Comparison of ENCODE assay signal across 24 mouse cellular contexts in the genomic region with DNA sequence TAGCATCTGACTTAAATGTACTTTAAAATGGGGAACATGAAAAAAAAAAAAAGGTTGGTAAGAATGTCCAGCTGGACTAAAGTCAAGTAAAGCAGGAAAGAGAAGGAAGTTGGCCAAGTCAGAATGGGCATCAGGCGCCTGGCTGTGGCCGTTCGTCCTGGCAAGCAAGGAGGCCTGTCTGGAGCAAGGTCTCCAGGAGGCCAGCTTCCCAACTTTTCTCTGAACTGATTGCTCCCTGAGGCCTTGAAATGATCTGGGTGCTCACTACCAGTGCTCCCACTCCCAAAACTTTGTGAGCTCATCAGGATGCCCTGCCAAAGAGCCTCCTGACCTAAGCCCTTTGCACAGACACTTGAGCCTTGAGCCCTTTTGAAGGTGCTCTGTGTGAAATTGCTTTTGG.
DNase-seq lines count a peak whose midpoint lies in the region; ATAC-seq lines count a peak whose summit lies in the region.
"Had no signal": no experiment of that assay in that cellular context is flagged by ENCODE, and none has a peak within 500 bp of the region (broad histone marks: within the 10 kb centered on the region; RNA-seq: fewer than 3 reads in every experiment).

No protein-coding gene starts in this region.

- no peaks in the 10 kb centered on the region for H3K27me3 ChIP-seq in heart, embryonic 15.5 days
- H3K27me3 ChIP-seq: embryonic facial prominence, embryonic 13.5 days; forebrain, embryonic 15.5 days; hindbrain, embryonic 12.5 days; liver, embryonic 13.5 days; stomach, embryonic 15.5 days had no signal

- H3K27ac ChIP-seq in heart, embryonic 15.5 days = peak overlapping the region; percentile 12; the same call in 1 of the 2 replicates
- H3K27ac ChIP-seq: embryonic facial prominence, embryonic 13.5 days; forebrain, embryonic 15.5 days; hindbrain, embryonic 12.5 days; liver, embryonic 13.5 days; stomach, embryonic 15.5 days had no signal

- no peak for DNase-seq in heart, postnatal 14 days
- peak; percentile 89 for DNase-seq in adipocyte (ENCODE audit: low spot score)
- DNase-seq in adrenal gland, postnatal 36 days = peak; percentile 6 to 29
- DNase-seq in skeletal muscle tissue, adult 2 months (ENCODE audit: low read depth, low spot score) = peak; percentile 39
- no peak for DNase-seq in urinary bladder, adult 2 months (ENCODE audit: low spot score)
- DNase-seq in thymus, postnatal 0 days (ENCODE audit: low spot score) = no peak
- DNase-seq: cerebellum, adult 18-20 months; cerebellum, postnatal 14 days; embryo, embryonic 11 days; kidney, adult 18-20 months; kidney, postnatal 4 days; liver, embryonic 13.5 days; lung, adult 2 months; lung, postnatal 14 days; right cerebral cortex, postnatal 25 days; thymus, postnatal 36 days had no signal

- H3K9me3 ChIP-seq in heart, embryonic 15.5 days (replicated peaks) = no peaks in the 10 kb centered on the region
- H3K9me3 ChIP-seq: forebrain, embryonic 15.5 days; stomach, embryonic 15.5 days had no signal

- intact Hi-C loops in heart, postnatal 14 days (cut with DNase I) = no loop called here

- no peak overlapping the region for H3K4me3 ChIP-seq in heart, embryonic 15.5 days
- H3K4me3 ChIP-seq: embryonic facial prominence, embryonic 13.5 days; forebrain, embryonic 15.5 days; hindbrain, embryonic 12.5 days; liver, embryonic 13.5 days; stomach, embryonic 15.5 days had no signal

- H3K36me3 ChIP-seq in heart, embryonic 15.5 days = no peaks in the 10 kb centered on the region
- H3K36me3 ChIP-seq: embryonic facial prominence, embryonic 13.5 days; forebrain, embryonic 15.5 days; hindbrain, embryonic 12.5 days; liver, embryonic 13.5 days; stomach, embryonic 15.5 days had no signal

- no peak for ATAC-seq in heart, embryonic 15.5 days (replicated peaks; ENCODE audit: insufficient number of reproducible peaks, insufficient read depth, low FRiP score, low read depth)
- ATAC-seq: CD4-positive, CD25-positive, alpha-beta regulatory T cell, adult 4 months; forebrain, embryonic 15.5 days had no signal

- no peak overlapping the region for H3K9ac ChIP-seq in heart, embryonic 15.5 days
- H3K9ac ChIP-seq: embryonic facial prominence, embryonic 13.5 days; forebrain, embryonic 15.5 days; hindbrain, embryonic 12.5 days; liver, embryonic 13.5 days; stomach, embryonic 15.5 days had no signal

- no peak overlapping the region for H3K4me2 ChIP-seq in heart, embryonic 15.5 days
- H3K4me2 ChIP-seq: embryonic facial prominence, embryonic 13.5 days; forebrain, embryonic 15.5 days; heart, embryonic 11.5 days; hindbrain, embryonic 12.5 days; liver, embryonic 13.5 days; midbrain, embryonic 11.5 days; stomach, embryonic 15.5 days had no signal

- WGBS in heart, embryonic 15.5 days = 78% methylated on average over 3 of the region's 3 CpGs

- H3K4me1 ChIP-seq in heart, embryonic 15.5 days (replicated peaks) = no peaks in the 10 kb centered on the region
- H3K4me1 ChIP-seq: embryonic facial prominence, embryonic 13.5 days; forebrain, embryonic 15.5 days; hindbrain, embryonic 12.5 days; liver, embryonic 13.5 days; stomach, embryonic 15.5 days had no signal

Comparison
In these comparisons a context has a peak if more than half of its experiments do, and no peak if none do; other contexts are left out.
1. DNase-seq: peak in adipocyte (single experiment), adrenal gland, postnatal 36 days (2 of 2) and skeletal muscle tissue, adult 2 months (single experiment); none in heart, postnatal 14 days (0 of 2), urinary bladder, adult 2 months (single experiment) and thymus, postnatal 0 days (single experiment).